Mouse (Mus musculus) testis, adult 2 months (tissue): Measurements from ENCODE around the gene Lst1.

ENCODE experiments used
- CTCF ChIP-seq: fragments of 200-500 bp; IDR thresholded peaks from 2 replicates; pipeline ENCODE4 v1.5.1; 2012; ENCODE audit warnings: low read depth, mild to moderate bottlenecking, inconsistent platforms, low read length, moderate library complexity; ENCODE audit not compliant: control insufficient read depth, insufficient read depth, insufficient replicate concordance
- POLR2A ChIP-seq: fragments of 200-500 bp; IDR thresholded peaks from 2 replicates; pipeline ENCODE4 v1.6.1; 2012; ENCODE audit warnings: low read depth, mild to moderate bottlenecking, inconsistent platforms, low read length, moderate library complexity; ENCODE audit not compliant: control insufficient read depth

GRCm38 (mm10) chr17:35218516-35219193, 30.4 kb upstream of the Lst1 start:
- TF ChIP-seq CTCF = no peak
- no peak for TF ChIP-seq POLR2A
